Mouse (Mus musculus): ENCODE measurements around the gene Gm28047. TPM values are rescaled to one million over a fixed set of nuclear protein-coding genes. Genes with fewer than 3 reads are reported as not detected.
A peak's percentile ranks its signal among the peaks of the same experiment; 100 is the strongest.

The Gm28047 gene
- polyA plus RNA-seq, 1 experiment from 2014 or later, result not detected

GRCm38 (mm10) chr15:102555581-102555980 is 69.3 kb downstream of the Gm28047 start:
- H3K4me2 ChIP-seq, result no peak overlapping the region
- ATAC-seq (ENCODE audit: insufficient read depth), result no peak
- DNase-seq, result no peak
- TF ChIP-seq CTCF (IDR thresholded peaks at IDR 0.05; ENCODE audit: low read depth), result no peak
- WGBS, result 98% methylated on average over 1 of the region's 1 CpGs
- no peak overlapping the region for H3K4me3 ChIP-seq (ENCODE audit: low read depth, low read length)
- H3K36me3 ChIP-seq (ENCODE audit: insufficient read depth), result peaks cover 50% of the 10 kb centered on the region
- H3K9me3 ChIP-seq (ENCODE audit: low read depth, low read length), result no peaks in the 10 kb centered on the region
- H3K27me3 ChIP-seq (ENCODE audit: insufficient read depth, low read length), result no peaks in the 10 kb centered on the region
- H3K9ac ChIP-seq, result no peak overlapping the region
- H3K27ac ChIP-seq (ENCODE audit: low read depth), result no peak overlapping the region
- H3K4me1 ChIP-seq (ENCODE audit: insufficient read depth), result no peaks in the 10 kb centered on the region

- Histone ChIP-seq H3K27ac (ENCODE audit: low read depth) (no peak overlapping the region), H3K27me3 (ENCODE audit: insufficient read depth, low read length) (no peaks in the 10 kb centered on the region), H3K4me1 (ENCODE audit: insufficient read depth) (no peaks in the 10 kb centered on the region), H3K4me2 (no peak overlapping the region), H3K36me3 (ENCODE audit: insufficient read depth) (peaks cover 55% of the 10 kb centered on the region), H3K9me3 (ENCODE audit: low read depth, low read length) (no peaks in the 10 kb centered on the region), H3K4me3 (ENCODE audit: low read depth, low read length) (no peak overlapping the region), H3K9ac (no peak overlapping the region)
- 90% methylated on average over 5 of the region's 5 CpGs for WGBS
- no peak for TF ChIP-seq CTCF (IDR thresholded peaks at IDR 0.05; ENCODE audit: low read depth)
- no peak for ATAC-seq (ENCODE audit: insufficient read depth)
- no peak for DNase-seq
Observed at GRCm38 (mm10) chr15:102552599-102552998, 72.3 kb downstream of the Gm28047 start.

- Histone ChIP-seq H3K4me2 (no peak overlapping the region), H3K27ac (ENCODE audit: low read depth) (no peak overlapping the region), H3K27me3 (ENCODE audit: insufficient read depth, low read length) (no peaks in the 10 kb centered on the region), H3K4me3 (ENCODE audit: low read depth, low read length) (no peak overlapping the region), H3K9me3 (ENCODE audit: low read depth, low read length) (no peaks in the 10 kb centered on the region), H3K4me1 (ENCODE audit: insufficient read depth) (no peaks in the 10 kb centered on the region), H3K36me3 (ENCODE audit: insufficient read depth) (peaks cover 53% of the 10 kb centered on the region), H3K9ac (no peak overlapping the region)
- 95% methylated on average over 3 of the region's 3 CpGs for WGBS
- no peak for DNase-seq
- ATAC-seq (ENCODE audit: insufficient read depth), result no peak
- TF ChIP-seq CTCF (IDR thresholded peaks at IDR 0.05; ENCODE audit: low read depth), result no peak
Observed at GRCm38 (mm10) chr15:102547478-102547877, 77.4 kb downstream of the Gm28047 start.

- ATAC-seq (ENCODE audit: insufficient read depth), result no peak
- no peak for TF ChIP-seq CTCF (IDR thresholded peaks at IDR 0.05; ENCODE audit: low read depth)
- Histone ChIP-seq H3K27ac (ENCODE audit: low read depth) (no peak overlapping the region), H3K4me2 (no peak overlapping the region), H3K4me1 (ENCODE audit: insufficient read depth) (no peaks in the 10 kb centered on the region), H3K9me3 (ENCODE audit: low read depth, low read length) (no peaks in the 10 kb centered on the region), H3K4me3 (ENCODE audit: low read depth, low read length) (no peak overlapping the region), H3K27me3 (ENCODE audit: insufficient read depth, low read length) (no peaks in the 10 kb centered on the region), H3K9ac (no peak overlapping the region), H3K36me3 (ENCODE audit: insufficient read depth) (peaks cover 52% of the 10 kb centered on the region)
- 75% methylated on average over 3 of the region's 3 CpGs for WGBS
- peak; percentile 38 for DNase-seq
Observed at GRCm38 (mm10) chr15:102546677-102547427, 78.0 kb downstream of the Gm28047 start.

- no peak overlapping the region for H3K9ac ChIP-seq
- H3K36me3 ChIP-seq (ENCODE audit: insufficient read depth), result peaks cover 58% of the 10 kb centered on the region
Observed at GRCm38 (mm10) chr15:102546246-102546645, 78.6 kb downstream of the Gm28047 start.

GRCm38 (mm10) chr15:102544801-102545200 is 80.1 kb downstream of the Gm28047 start:
- H3K27me3 ChIP-seq (ENCODE audit: insufficient read depth, low read length), result no peaks in the 10 kb centered on the region
- WGBS, result 92% methylated on average over 4 of the region's 4 CpGs
- no peak for ATAC-seq (ENCODE audit: insufficient read depth)

More at GRCm38 (mm10) chr15:102546246-102546645, 78.6 kb downstream of the Gm28047 start:
- no peak for ATAC-seq (ENCODE audit: insufficient read depth)
- H3K27ac ChIP-seq (ENCODE audit: low read depth), result no peak overlapping the region
- no peaks in the 10 kb centered on the region for H3K27me3 ChIP-seq (ENCODE audit: insufficient read depth, low read length)
- no peaks in the 10 kb centered on the region for H3K4me1 ChIP-seq (ENCODE audit: insufficient read depth)
- H3K9me3 ChIP-seq (ENCODE audit: low read depth, low read length), result no peaks in the 10 kb centered on the region
- TF ChIP-seq CTCF (IDR thresholded peaks at IDR 0.05; ENCODE audit: low read depth), result no peak
- WGBS, result 87% methylated on average over 3 of the region's 3 CpGs
- H3K4me3 ChIP-seq (ENCODE audit: low read depth, low read length), result no peak overlapping the region
- DNase-seq, result no peak
- no peak overlapping the region for H3K4me2 ChIP-seq

GRCm38 (mm10) chr15:102533926-102534325 is 90.9 kb downstream of the Gm28047 start:
- Histone ChIP-seq H3K4me1 (ENCODE audit: insufficient read depth) (no peaks in the 10 kb centered on the region), H3K9me3 (ENCODE audit: low read depth, low read length) (no peaks in the 10 kb centered on the region), H3K36me3 (ENCODE audit: insufficient read depth) (peaks cover 72% of the 10 kb centered on the region), H3K4me3 (ENCODE audit: low read depth, low read length) (no peak overlapping the region), H3K27me3 (ENCODE audit: insufficient read depth, low read length) (no peaks in the 10 kb centered on the region), H3K27ac (ENCODE audit: low read depth) (no peak overlapping the region), H3K9ac (no peak overlapping the region), H3K4me2 (no peak overlapping the region)
- DNase-seq (no peak), ATAC-seq (ENCODE audit: insufficient read depth) (no peak)
- 86% methylated on average over 7 of the region's 7 CpGs for WGBS
- TF ChIP-seq CTCF (IDR thresholded peaks at IDR 0.05; ENCODE audit: low read depth), result no peak

More at GRCm38 (mm10) chr15:102544801-102545200, 80.1 kb downstream of the Gm28047 start:
- Histone ChIP-seq H3K9ac (no peak overlapping the region), H3K4me2 (no peak overlapping the region), H3K9me3 (ENCODE audit: low read depth, low read length) (no peaks in the 10 kb centered on the region), H3K4me3 (ENCODE audit: low read depth, low read length) (no peak overlapping the region), H3K4me1 (ENCODE audit: insufficient read depth) (no peaks in the 10 kb centered on the region), H3K36me3 (ENCODE audit: insufficient read depth) (peaks cover 72% of the 10 kb centered on the region), H3K27ac (ENCODE audit: low read depth) (no peak overlapping the region)
- DNase-seq, result no peak
- no peak for TF ChIP-seq CTCF (IDR thresholded peaks at IDR 0.05; ENCODE audit: low read depth)

All from lung, embryonic 14.5 days (tissue).